Comparison of ENCODE assay signal across 22 mouse cellular contexts in the genomic region with DNA sequence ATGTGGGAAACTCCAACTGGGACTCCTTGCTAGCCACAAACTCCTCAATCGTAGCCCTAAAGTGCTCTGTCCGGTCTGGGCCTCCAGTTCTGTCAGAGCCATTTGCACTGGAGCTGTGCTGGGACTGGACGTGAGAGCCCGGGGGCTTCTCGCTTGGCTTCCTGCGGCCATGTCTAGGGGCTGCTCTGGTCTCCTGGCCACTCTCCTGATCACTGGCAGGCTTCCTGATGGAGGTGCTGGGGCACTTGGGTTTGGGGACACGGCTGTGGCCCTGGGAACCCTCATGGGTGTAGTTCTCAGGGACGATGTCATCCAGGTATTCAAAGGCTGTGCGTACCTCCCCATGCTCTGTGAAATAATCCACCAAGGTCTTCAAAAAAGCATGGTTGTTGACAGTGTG. TPM values are rescaled to one million over a fixed set of nuclear protein-coding genes. Genes with fewer than 3 reads are reported as not detected.
DNase-seq lines count a peak whose midpoint lies in the region; ATAC-seq and TF ChIP-seq lines count a peak whose summit lies in the region.
"Had no signal": no experiment of that assay in that cellular context is flagged by ENCODE, and none has a peak within 500 bp of the region (broad histone marks: within the 10 kb centered on the region; RNA-seq: fewer than 3 reads in every experiment).

No protein-coding gene starts in this region.

- no peak overlapping the region for H3K4me2 ChIP-seq in forebrain, embryonic 11.5 days (ENCODE audit: low read depth, low read length, severe bottlenecking)
- H3K4me2 ChIP-seq in forebrain, embryonic 15.5 days (replicated peaks), result no peak overlapping the region
- no peak overlapping the region for H3K4me2 ChIP-seq in midbrain, postnatal 0 days (ENCODE audit: low read depth, low read length, poor library complexity, severe bottlenecking)
- H3K4me2 ChIP-seq: heart, embryonic 15.5 days; hindbrain, embryonic 12.5 days; intestine, embryonic 15.5 days; limb, embryonic 13.5 days; midbrain, embryonic 11.5 days; neural tube, embryonic 15.5 days had no signal

- no peak overlapping the region for H3K4me3 ChIP-seq in forebrain, embryonic 11.5 days (ENCODE audit: low read depth, low read length)
- no peak overlapping the region for H3K4me3 ChIP-seq in forebrain, embryonic 15.5 days
- no peak overlapping the region for H3K4me3 ChIP-seq in midbrain, embryonic 10.5 days
- H3K4me3 ChIP-seq in midbrain, postnatal 0 days (ENCODE audit: low read depth, low read length), result no peak overlapping the region
- H3K4me3 ChIP-seq: embryonic facial prominence, embryonic 10.5 days; heart, embryonic 15.5 days; hindbrain, embryonic 12.5 days; intestine, embryonic 15.5 days; limb, embryonic 13.5 days; neural tube, embryonic 15.5 days had no signal

- H3K4me1 ChIP-seq in forebrain, embryonic 11.5 days (replicated peaks; ENCODE audit: control insufficient read depth, insufficient read depth, low read length), result no peaks in the 10 kb centered on the region
- no peaks in the 10 kb centered on the region for H3K4me1 ChIP-seq in forebrain, embryonic 15.5 days
- no peaks in the 10 kb centered on the region for H3K4me1 ChIP-seq in midbrain, embryonic 10.5 days
- H3K4me1 ChIP-seq in midbrain, postnatal 0 days (ENCODE audit: insufficient read depth, low read length), result no peaks in the 10 kb centered on the region
- H3K4me1 ChIP-seq: embryonic facial prominence, embryonic 10.5 days; heart, embryonic 15.5 days; hindbrain, embryonic 12.5 days; intestine, embryonic 15.5 days; limb, embryonic 13.5 days; neural tube, embryonic 15.5 days had no signal

- no peak for TF ChIP-seq CTCF in midbrain, postnatal 0 days (IDR thresholded peaks at IDR 0.05)

- WGBS in forebrain, embryonic 11.5 days, result 94% methylated on average over 9 of the region's 9 CpGs
- WGBS in forebrain, embryonic 15.5 days, result 93% methylated on average over 9 of the region's 9 CpGs
- 94% methylated on average over 9 of the region's 9 CpGs for WGBS in midbrain, embryonic 10.5 days
- WGBS in midbrain, postnatal 0 days, result 98% methylated on average over 9 of the region's 9 CpGs

- H3K27me3 ChIP-seq in forebrain, embryonic 11.5 days (ENCODE audit: control insufficient read depth, insufficient read depth, low read length), result no peaks in the 10 kb centered on the region
- H3K27me3 ChIP-seq in forebrain, embryonic 15.5 days, result no peaks in the 10 kb centered on the region
- H3K27me3 ChIP-seq in midbrain, embryonic 10.5 days (ENCODE audit: low read depth, poor library complexity, severe bottlenecking), result no peaks in the 10 kb centered on the region
- H3K27me3 ChIP-seq in midbrain, postnatal 0 days (ENCODE audit: insufficient read depth, low read length), result no peaks in the 10 kb centered on the region
- H3K27me3 ChIP-seq: CH12.LX; heart, embryonic 15.5 days; hindbrain, embryonic 12.5 days; intestine, embryonic 15.5 days; limb, embryonic 13.5 days; neural tube, embryonic 15.5 days had no signal

- no peak overlapping the region for H3K9ac ChIP-seq in forebrain, embryonic 11.5 days (ENCODE audit: low read length)
- no peak overlapping the region for H3K9ac ChIP-seq in forebrain, embryonic 15.5 days (replicated peaks)
- no peak overlapping the region for H3K9ac ChIP-seq in midbrain, postnatal 0 days (replicated peaks; ENCODE audit: low read length, poor library complexity, severe bottlenecking)
- H3K9ac ChIP-seq: heart, embryonic 15.5 days; hindbrain, embryonic 12.5 days; intestine, embryonic 15.5 days; limb, embryonic 13.5 days; neural tube, embryonic 15.5 days had no signal

- peaks cover 4% of the 10 kb centered on the region; the same call in 1 of the 2 replicates for H3K36me3 ChIP-seq in forebrain, embryonic 11.5 days (ENCODE audit: control insufficient read depth, insufficient read depth, low read length)
- H3K36me3 ChIP-seq in forebrain, embryonic 15.5 days, result peaks cover 89% of the 10 kb centered on the region
- peaks cover 97% of the 10 kb centered on the region for H3K36me3 ChIP-seq in midbrain, embryonic 10.5 days
- peaks cover 94% of the 10 kb centered on the region for H3K36me3 ChIP-seq in midbrain, postnatal 0 days (ENCODE audit: insufficient read depth, low read length)

- peak; percentile 43 for DNase-seq in forebrain, embryonic 11.5 days (ENCODE audit: low spot score)
- DNase-seq in kidney, adult 18-20 months, result peak; percentile 1
- DNase-seq in kidney, postnatal 4 days, result no peak
- peak; percentile 10 for DNase-seq in midbrain, embryonic 10.5 days (ENCODE audit: low spot score)
- no peak for DNase-seq in midbrain, postnatal 0 days (ENCODE audit: low spot score)
- DNase-seq in urinary bladder, postnatal 4 days (ENCODE audit: low spot score in 2 of 2), result peak; percentile 16 to 56
- DNase-seq in urinary bladder, adult 2 months (ENCODE audit: low spot score), result no peak
- DNase-seq: adrenal gland, postnatal 14 days; heart, adult 18-20 months; kidney, postnatal 14 days; thymus, postnatal 4 days had no signal

- no peak overlapping the region for H3K27ac ChIP-seq in forebrain, embryonic 11.5 days (ENCODE audit: low read depth, low read length)
- no peak overlapping the region for H3K27ac ChIP-seq in forebrain, embryonic 15.5 days (replicated peaks)
- no peak overlapping the region for H3K27ac ChIP-seq in midbrain, embryonic 10.5 days (replicated peaks)
- H3K27ac ChIP-seq in midbrain, postnatal 0 days (ENCODE audit: low read depth, low read length), result no peak overlapping the region
- H3K27ac ChIP-seq: embryonic facial prominence, embryonic 10.5 days; heart, embryonic 15.5 days; hindbrain, embryonic 12.5 days; intestine, embryonic 15.5 days; limb, embryonic 13.5 days; neural tube, embryonic 15.5 days; stomach, postnatal 0 days had no signal

- no peak for ATAC-seq in forebrain, embryonic 11.5 days (replicated peaks; ENCODE audit: low FRiP score)
- no peak for ATAC-seq in forebrain, embryonic 15.5 days (replicated peaks)
- ATAC-seq in midbrain, postnatal 0 days (ENCODE audit: low FRiP score), result no peak
- ATAC-seq: forebrain, embryonic 14.5 days; intestine, embryonic 15.5 days had no signal

- H3K9me3 ChIP-seq in forebrain, embryonic 11.5 days (ENCODE audit: control insufficient read depth, low read length), result no peaks in the 10 kb centered on the region
- H3K9me3 ChIP-seq in forebrain, embryonic 15.5 days, result no peaks in the 10 kb centered on the region
- H3K9me3 ChIP-seq in midbrain, embryonic 10.5 days (replicated peaks), result no peaks in the 10 kb centered on the region
- no peaks in the 10 kb centered on the region for H3K9me3 ChIP-seq in midbrain, postnatal 0 days (ENCODE audit: low read length)
- H3K9me3 ChIP-seq: embryonic facial prominence, embryonic 10.5 days; heart, embryonic 15.5 days; hindbrain, embryonic 12.5 days; intestine, embryonic 15.5 days; limb, embryonic 13.5 days; neural tube, embryonic 15.5 days had no signal

RNA-seq across cellular contexts. Expression of gene Mrpl21, which starts 17.5 kb away (rescaled TPM):
- polyA plus RNA-seq in forebrain, embryonic 11.5 days (2014; fragmentation: Nextera tagmentation; extraction: Ambion mirVana), result 122 and 131 TPM in 2 replicates
- 102 and 110 TPM in 2 replicates for polyA plus RNA-seq in forebrain, embryonic 15.5 days (2015; fragmentation: Nextera tagmentation; extraction: Ambion mirVana)
- 122 and 139 TPM in 2 replicates for polyA plus RNA-seq in midbrain, embryonic 10.5 days (2016; fragmentation: Nextera tagmentation; extraction: Ambion mirVana)
- 48.4 and 48.7 TPM in 2 replicates for total RNA-seq in midbrain, postnatal 0 days (2014; rRNA removed)
- 92.7 and 93.3 TPM in 2 replicates for polyA plus RNA-seq in midbrain, postnatal 0 days (2015; fragmentation: Nextera tagmentation; extraction: Ambion mirVana)
- polyA plus RNA-seq in urinary bladder, adult 2 months (2012; rRNA removed), result 43.3 and 55.7 TPM in 2 replicates

RNA-seq across cellular contexts. Expression of gene Ighmbp2, which starts 17.6 kb away (rescaled TPM):
- polyA plus RNA-seq in forebrain, embryonic 11.5 days (2014; fragmentation: Nextera tagmentation; extraction: Ambion mirVana), result 9.4 and 10.1 TPM in 2 replicates
- 12.1 TPM in 2 replicates for polyA plus RNA-seq in forebrain, embryonic 15.5 days (2015; fragmentation: Nextera tagmentation; extraction: Ambion mirVana)
- 10.2 and 11.5 TPM in 2 replicates for polyA plus RNA-seq in midbrain, embryonic 10.5 days (2016; fragmentation: Nextera tagmentation; extraction: Ambion mirVana)
- 11.8 and 12.3 TPM in 2 replicates for total RNA-seq in midbrain, postnatal 0 days (2014; rRNA removed)
- 10.2 and 10.8 TPM in 2 replicates for polyA plus RNA-seq in midbrain, postnatal 0 days (2015; fragmentation: Nextera tagmentation; extraction: Ambion mirVana)
- 5.8 and 7.0 TPM in 2 replicates for polyA plus RNA-seq in urinary bladder, adult 2 months (2012; rRNA removed)

RNA-seq across cellular contexts. Expression of gene Cpt1a, which starts 57.0 kb away (rescaled TPM):
- polyA plus RNA-seq in forebrain, embryonic 11.5 days (2014; fragmentation: Nextera tagmentation; extraction: Ambion mirVana), result 10.0 and 10.4 TPM in 2 replicates
- 12.7 and 13.0 TPM in 2 replicates for polyA plus RNA-seq in forebrain, embryonic 15.5 days (2015; fragmentation: Nextera tagmentation; extraction: Ambion mirVana)
- polyA plus RNA-seq in midbrain, embryonic 10.5 days (2016; fragmentation: Nextera tagmentation; extraction: Ambion mirVana), result 4.0 and 7.4 TPM in 2 replicates
- 29.1 and 35.8 TPM in 2 replicates for total RNA-seq in midbrain, postnatal 0 days (2014; rRNA removed)
- 15.7 and 17.4 TPM in 2 replicates for polyA plus RNA-seq in midbrain, postnatal 0 days (2015; fragmentation: Nextera tagmentation; extraction: Ambion mirVana)
- polyA plus RNA-seq in urinary bladder, adult 2 months (2012; rRNA removed), result 61.6 and 67.1 TPM in 2 replicates

Comparison
In these comparisons a context has a peak if more than half of its experiments do, and no peak if none do; other contexts are left out.
1. DNase-seq: peak in forebrain, embryonic 11.5 days (single experiment), kidney, adult 18-20 months (single experiment), midbrain, embryonic 10.5 days (single experiment) and urinary bladder, postnatal 4 days (2 of 2); none in kidney, postnatal 4 days (0 of 2), midbrain, postnatal 0 days (single experiment) and urinary bladder, adult 2 months (single experiment).